Mouse (Mus musculus): ENCODE data around the gene Cacna1c. TPM values are rescaled to one million over a fixed set of nuclear protein-coding genes. Genes with fewer than 3 reads are reported as not detected.

Cacna1c gene
- polyA plus RNA-seq, 1 experiment from 2014 or later = 4.0 TPM

GRCm38 (mm10) chr6:118805139-118805538, 391.1 kb downstream of the Cacna1c start:
- no peak overlapping the region for H3K4me3 ChIP-seq (ENCODE audit: low read depth, low read length)
- no peaks in the 10 kb centered on the region for H3K9me3 ChIP-seq (ENCODE audit: control insufficient read depth, low read length)
- ATAC-seq (ENCODE audit: low FRiP score) = no peak
- H3K4me1 ChIP-seq (replicated peaks; ENCODE audit: control insufficient read depth, insufficient read depth, low read length) = no peaks in the 10 kb centered on the region
- H3K9ac ChIP-seq (ENCODE audit: low read depth, low read length) = no peak overlapping the region
- H3K27me3 ChIP-seq (ENCODE audit: control insufficient read depth, insufficient read depth, low read length) = no peaks in the 10 kb centered on the region
- WGBS = 90% methylated on average over 4 of the region's 4 CpGs
- no peak overlapping the region for H3K27ac ChIP-seq (ENCODE audit: low read depth, low read length)
- no peaks in the 10 kb centered on the region for H3K36me3 ChIP-seq (ENCODE audit: control insufficient read depth, insufficient read depth, low read length)
- H3K4me2 ChIP-seq (replicated peaks; ENCODE audit: low read depth, low read length) = no peak overlapping the region
- DNase-seq (ENCODE audit: low spot score) = no peak

- ATAC-seq (ENCODE audit: low FRiP score) (no peak), DNase-seq (ENCODE audit: low spot score) (no peak)
- H3K9ac ChIP-seq (ENCODE audit: low read depth, low read length) = no peak overlapping the region
- H3K4me2 ChIP-seq (replicated peaks; ENCODE audit: low read depth, low read length) = no peak overlapping the region
- no peaks in the 10 kb centered on the region for H3K27me3 ChIP-seq (ENCODE audit: control insufficient read depth, insufficient read depth, low read length)
- H3K27ac ChIP-seq (ENCODE audit: low read depth, low read length) = no peak overlapping the region
- no peaks in the 10 kb centered on the region for H3K4me1 ChIP-seq (replicated peaks; ENCODE audit: control insufficient read depth, insufficient read depth, low read length)
- H3K9me3 ChIP-seq (ENCODE audit: control insufficient read depth, low read length) = no peaks in the 10 kb centered on the region
- H3K4me3 ChIP-seq (ENCODE audit: low read depth, low read length) = no peak overlapping the region
- WGBS = 73% methylated on average over 10 of the region's 11 CpGs
- H3K36me3 ChIP-seq (ENCODE audit: control insufficient read depth, insufficient read depth, low read length) = no peaks in the 10 kb centered on the region
Observed at GRCm38 (mm10) chr6:118802286-118802685, 393.9 kb downstream of the Cacna1c start.

- Histone ChIP-seq H3K9me3 (ENCODE audit: control insufficient read depth, low read length) (no peaks in the 10 kb centered on the region), H3K4me2 (replicated peaks; ENCODE audit: low read depth, low read length) (no peak overlapping the region), H3K4me3 (ENCODE audit: low read depth, low read length) (no peak overlapping the region), H3K4me1 (replicated peaks; ENCODE audit: control insufficient read depth, insufficient read depth, low read length) (no peaks in the 10 kb centered on the region), H3K27me3 (ENCODE audit: control insufficient read depth, insufficient read depth, low read length) (no peaks in the 10 kb centered on the region), H3K36me3 (ENCODE audit: control insufficient read depth, insufficient read depth, low read length) (no peaks in the 10 kb centered on the region), H3K27ac (ENCODE audit: low read depth, low read length) (no peak overlapping the region), H3K9ac (ENCODE audit: low read depth, low read length) (no peak overlapping the region)
- DNase-seq (ENCODE audit: low spot score) = no peak
- ATAC-seq (ENCODE audit: low FRiP score) = no peak
- WGBS = 81% methylated on average over 4 of the region's 4 CpGs
Observed at GRCm38 (mm10) chr6:118796393-118796792, 399.8 kb downstream of the Cacna1c start.

- ATAC-seq (ENCODE audit: low FRiP score) = no peak
- no peaks in the 10 kb centered on the region for H3K27me3 ChIP-seq (ENCODE audit: control insufficient read depth, insufficient read depth, low read length)
- no peak for DNase-seq (ENCODE audit: low spot score)
- no peak overlapping the region for H3K4me2 ChIP-seq (replicated peaks; ENCODE audit: low read depth, low read length)
- no peaks in the 10 kb centered on the region for H3K36me3 ChIP-seq (ENCODE audit: control insufficient read depth, insufficient read depth, low read length)
- H3K4me1 ChIP-seq (replicated peaks; ENCODE audit: control insufficient read depth, insufficient read depth, low read length) = no peaks in the 10 kb centered on the region
- H3K9ac ChIP-seq (ENCODE audit: low read depth, low read length) = no peak overlapping the region
- no peak overlapping the region for H3K27ac ChIP-seq (ENCODE audit: low read depth, low read length)
- no peaks in the 10 kb centered on the region for H3K9me3 ChIP-seq (ENCODE audit: control insufficient read depth, low read length)
- no peak overlapping the region for H3K4me3 ChIP-seq (ENCODE audit: low read depth, low read length)
Observed at GRCm38 (mm10) chr6:118795716-118796115, 400.5 kb downstream of the Cacna1c start.

GRCm38 (mm10) chr6:118791921-118792368, 404.3 kb downstream of the Cacna1c start:
- no peak overlapping the region for H3K27ac ChIP-seq (ENCODE audit: low read depth, low read length)
- ATAC-seq (ENCODE audit: low FRiP score) (no peak), DNase-seq (ENCODE audit: low spot score) (no peak)

DNA sequence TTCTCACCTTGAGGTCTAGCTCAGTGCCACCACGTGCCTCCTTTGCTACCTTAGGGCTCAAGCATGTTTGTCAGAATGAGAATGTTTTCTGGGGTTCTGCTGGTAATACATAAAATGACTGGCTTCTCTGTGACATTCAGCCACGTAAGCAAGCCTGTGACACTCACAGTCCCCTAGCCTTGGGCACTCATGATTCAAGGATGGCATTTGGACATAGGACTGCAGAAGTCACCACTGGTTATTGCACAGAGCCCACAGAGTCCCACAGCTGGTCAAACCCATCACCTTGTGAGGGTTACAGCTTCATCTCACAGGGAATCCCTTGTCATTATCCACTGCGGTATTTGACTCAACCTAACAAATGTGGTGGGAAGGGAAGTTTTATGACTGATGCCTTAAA, 408.3 kb downstream of the Cacna1c start:
- no peak for ATAC-seq (ENCODE audit: low FRiP score)
- Histone ChIP-seq H3K4me2 (replicated peaks; ENCODE audit: low read depth, low read length) (no peak overlapping the region), H3K27me3 (ENCODE audit: control insufficient read depth, insufficient read depth, low read length) (no peaks in the 10 kb centered on the region), H3K4me1 (replicated peaks; ENCODE audit: control insufficient read depth, insufficient read depth, low read length) (no peaks in the 10 kb centered on the region), H3K9ac (ENCODE audit: low read depth, low read length) (no peak overlapping the region), H3K9me3 (ENCODE audit: control insufficient read depth, low read length) (no peaks in the 10 kb centered on the region), H3K36me3 (ENCODE audit: control insufficient read depth, insufficient read depth, low read length) (no peaks in the 10 kb centered on the region), H3K27ac (ENCODE audit: low read depth, low read length) (no peak overlapping the region), H3K4me3 (ENCODE audit: low read depth, low read length) (no peak overlapping the region)
- DNase-seq (ENCODE audit: low spot score) = no peak
- WGBS = 82% methylated on average over 3 of the region's 3 CpGs

More at GRCm38 (mm10) chr6:118791921-118792368, 404.3 kb downstream of the Cacna1c start:
- Histone ChIP-seq H3K9ac (ENCODE audit: low read depth, low read length) (no peak overlapping the region), H3K4me2 (replicated peaks; ENCODE audit: low read depth, low read length) (no peak overlapping the region), H3K36me3 (ENCODE audit: control insufficient read depth, insufficient read depth, low read length) (no peaks in the 10 kb centered on the region), H3K27me3 (ENCODE audit: control insufficient read depth, insufficient read depth, low read length) (no peaks in the 10 kb centered on the region), H3K4me3 (ENCODE audit: low read depth, low read length) (no peak overlapping the region), H3K4me1 (replicated peaks; ENCODE audit: control insufficient read depth, insufficient read depth, low read length) (no peaks in the 10 kb centered on the region), H3K9me3 (ENCODE audit: control insufficient read depth, low read length) (no peaks in the 10 kb centered on the region)
- WGBS = 67% methylated on average over 5 of the region's 5 CpGs

DNA sequence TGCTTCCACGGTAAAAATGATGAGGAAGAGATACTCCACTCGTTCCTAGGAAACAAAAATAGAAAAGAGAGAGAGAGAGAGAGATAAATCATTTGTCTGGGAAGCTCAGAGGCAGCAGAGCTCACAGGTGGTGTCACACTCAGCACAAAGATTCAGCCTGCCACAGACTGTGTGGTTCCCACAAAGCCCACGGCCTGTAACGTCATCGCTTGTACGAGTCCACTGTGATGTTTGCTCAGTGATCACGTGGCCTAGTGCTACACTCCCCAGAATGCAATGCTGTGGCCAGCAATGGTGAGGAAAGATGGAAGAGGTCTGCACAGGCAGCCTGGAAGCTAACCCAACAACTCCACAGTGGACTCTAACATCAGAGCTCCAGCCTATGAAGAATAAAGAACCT, 415.9 kb downstream of the Cacna1c start:
- no peak overlapping the region for H3K4me2 ChIP-seq (replicated peaks; ENCODE audit: low read depth, low read length)
- no peaks in the 10 kb centered on the region for H3K9me3 ChIP-seq (ENCODE audit: control insufficient read depth, low read length)
- ATAC-seq (ENCODE audit: low FRiP score) (no peak), DNase-seq (ENCODE audit: low spot score) (no peak)
- H3K27ac ChIP-seq (ENCODE audit: low read depth, low read length) = no peak overlapping the region
- H3K4me3 ChIP-seq (ENCODE audit: low read depth, low read length) = no peak overlapping the region
- no peak overlapping the region for H3K9ac ChIP-seq (ENCODE audit: low read depth, low read length)
- WGBS = 87% methylated on average over 7 of the region's 7 CpGs
- H3K36me3 ChIP-seq (ENCODE audit: control insufficient read depth, insufficient read depth, low read length) = no peaks in the 10 kb centered on the region
- H3K27me3 ChIP-seq (ENCODE audit: control insufficient read depth, insufficient read depth, low read length) = no peaks in the 10 kb centered on the region
- no peaks in the 10 kb centered on the region for H3K4me1 ChIP-seq (replicated peaks; ENCODE audit: control insufficient read depth, insufficient read depth, low read length)

DNA sequence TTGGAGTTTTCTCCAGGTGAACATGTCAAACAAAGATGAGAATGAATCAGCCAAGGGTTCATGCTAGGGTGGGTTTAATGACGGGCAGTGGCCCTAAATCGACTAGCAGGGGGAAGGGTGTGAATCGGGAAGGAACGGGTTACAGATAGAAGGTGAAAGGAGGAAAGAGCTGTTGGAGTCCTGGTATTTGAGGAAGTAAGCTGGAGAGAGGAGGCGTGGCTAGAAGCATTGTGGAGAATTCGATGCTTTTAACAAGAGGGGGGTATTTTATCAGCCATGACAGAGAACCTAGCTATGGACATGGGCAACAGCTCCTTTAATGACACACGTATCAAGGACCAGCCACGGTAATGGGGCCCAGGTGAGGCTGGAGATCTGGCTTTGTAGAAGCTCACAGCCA, 417.0 kb downstream of the Cacna1c start:
- Histone ChIP-seq H3K4me2 (replicated peaks; ENCODE audit: low read depth, low read length) (no peak overlapping the region), H3K36me3 (ENCODE audit: control insufficient read depth, insufficient read depth, low read length) (no peaks in the 10 kb centered on the region), H3K9me3 (ENCODE audit: control insufficient read depth, low read length) (no peaks in the 10 kb centered on the region), H3K4me1 (replicated peaks; ENCODE audit: control insufficient read depth, insufficient read depth, low read length) (no peaks in the 10 kb centered on the region), H3K27ac (ENCODE audit: low read depth, low read length) (no peak overlapping the region), H3K27me3 (ENCODE audit: control insufficient read depth, insufficient read depth, low read length) (no peaks in the 10 kb centered on the region), H3K9ac (ENCODE audit: low read depth, low read length) (no peak overlapping the region), H3K4me3 (ENCODE audit: low read depth, low read length) (no peak overlapping the region)
- ATAC-seq (ENCODE audit: low FRiP score) (no peak), DNase-seq (ENCODE audit: low spot score) (no peak)
- 86% methylated on average over 8 of the region's 8 CpGs for WGBS

DNA sequence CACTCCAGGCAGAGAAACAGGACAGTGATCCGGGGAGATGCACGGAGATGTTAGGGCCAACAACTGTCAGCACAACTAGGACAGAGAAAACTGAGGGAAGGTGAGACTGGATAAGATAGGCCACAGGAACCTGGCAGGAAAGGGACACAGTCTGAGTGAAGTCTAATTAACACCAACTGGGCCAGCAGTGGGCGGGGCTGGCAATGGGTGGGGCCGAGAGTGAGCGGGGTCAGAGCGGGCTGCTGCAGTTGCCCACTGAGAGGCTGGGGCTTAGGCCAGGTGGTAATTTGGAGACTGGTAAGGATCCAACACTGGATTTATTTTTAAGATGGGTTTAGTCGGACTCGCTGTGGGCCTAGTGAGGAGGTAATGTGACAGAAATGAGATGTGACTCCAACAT, 418.8 kb downstream of the Cacna1c start:
- Histone ChIP-seq H3K9me3 (ENCODE audit: control insufficient read depth, low read length) (no peaks in the 10 kb centered on the region), H3K27me3 (ENCODE audit: control insufficient read depth, insufficient read depth, low read length) (no peaks in the 10 kb centered on the region), H3K4me3 (ENCODE audit: low read depth, low read length) (no peak overlapping the region), H3K36me3 (ENCODE audit: control insufficient read depth, insufficient read depth, low read length) (no peaks in the 10 kb centered on the region), H3K27ac (ENCODE audit: low read depth, low read length) (no peak overlapping the region), H3K9ac (ENCODE audit: low read depth, low read length) (no peak overlapping the region), H3K4me1 (replicated peaks; ENCODE audit: control insufficient read depth, insufficient read depth, low read length) (no peaks in the 10 kb centered on the region), H3K4me2 (replicated peaks; ENCODE audit: low read depth, low read length) (no peak overlapping the region)
- DNase-seq (ENCODE audit: low spot score) = no peak
- 70% methylated on average over 8 of the region's 8 CpGs for WGBS
- ATAC-seq (ENCODE audit: low FRiP score) = no peak

Measured in hindbrain, embryonic 11.5 days (tissue).